Mouse (Mus musculus): ENCODE data around the gene Snap25. TPM values are rescaled to one million over a fixed set of nuclear protein-coding genes. Genes with fewer than 3 reads are reported as not detected.

Snap25 gene
- polyA plus RNA-seq, 2 experiments from 2014 or later: 0.26 TPM; not detected in 1

- ATAC-seq: no peak
These were observed 103.6 kb downstream of the Snap25 start for GRCm38 (mm10) chr2:136816717-136817400.

- no peak for ATAC-seq
These were observed 110.8 kb downstream of the Snap25 start for GRCm38 (mm10) chr2:136823751-136824716.

DNA sequence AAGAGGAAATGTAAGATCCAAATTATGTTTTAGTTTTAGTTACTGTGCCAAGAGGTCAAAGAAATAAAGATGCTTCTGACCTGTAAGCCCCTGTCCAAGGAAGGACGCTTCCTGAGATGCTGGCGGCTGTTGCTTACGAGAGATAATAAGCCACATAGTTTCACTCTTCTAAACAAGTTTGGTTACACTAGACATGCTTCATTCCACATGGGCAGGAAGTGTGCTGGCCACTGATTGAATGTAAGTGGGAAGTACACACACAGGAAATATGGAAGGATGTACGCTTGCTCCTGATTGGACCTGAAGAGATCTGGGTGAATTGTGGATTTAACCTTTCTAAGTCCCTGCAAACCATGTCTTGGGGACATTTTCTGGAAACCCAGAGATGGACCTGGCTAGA, 114.4 kb downstream of the Snap25 start:
- no peak for ATAC-seq

Other genes with a start within 250 kb of the Snap25 start
- not detected for gene Ankef1, start 211.5 kb upstream of the Snap25 start, polyA plus RNA-seq (2017; shearing (Covaris generic))
- 10 to 100 TPM in 1 of 2 experiments, not detected in 1; 26.6 TPM for gene AL731706.2, start 172.2 kb downstream of the Snap25 start, polyA plus RNA-seq (2017; shearing (Covaris generic))
- gene Slx4ip, start 177.8 kb downstream of the Snap25 start, polyA plus RNA-seq (2017; shearing (Covaris generic)): 1 to 10 TPM; 4.4 to 5.0 TPM
- gene AL731706.1, start 177.9 kb downstream of the Snap25 start, polyA plus RNA-seq (2017; shearing (Covaris generic)): 10 to 100 TPM; 13.5 to 15.4 TPM
- 10 to 100 TPM; 16.7 to 19.8 TPM for gene Mkks, start 177.9 kb downstream of the Snap25 start, polyA plus RNA-seq (2017; shearing (Covaris generic))